Mouse (Mus musculus) neural tube, embryonic 14.5 days (tissue): ENCODE data around the gene Igfbp1. TPM values are rescaled to one million over a fixed set of nuclear protein-coding genes. Genes with fewer than 3 reads are reported as not detected.

Experiments used
- ATAC-seq: fragments of 200-750 bp; cut with Nextera tagmentation; 2 replicates; pipeline ENCODE4 v1.8.0; 2017; ENCODE audit warnings: low read depth, mild to moderate bottlenecking, moderate TSS enrichment, moderate library complexity
- H3K27ac ChIP-seq: fragments of 300-500 bp; sonication (generic); 2 replicates; pipeline ENCODE4 v1.5.1; 2014; ENCODE audit warnings: low read depth, mild to moderate bottlenecking, control low read depth, low read length, moderate library complexity, mixed read lengths
- H3K27me3 ChIP-seq: fragments of 300-500 bp; sonication (generic); 2 replicates; pipeline ENCODE4 v1.6.1; 2014; ENCODE audit warnings: low read length; ENCODE audit not compliant: control insufficient read depth, insufficient read depth
- H3K36me3 ChIP-seq: fragments of 300-500 bp; sonication (generic); 2 replicates; pipeline ENCODE4 v1.6.1; 2014; ENCODE audit warnings: low read length, mixed read lengths; ENCODE audit not compliant: control insufficient read depth, insufficient read depth
- H3K4me1 ChIP-seq: fragments of 300-500 bp; sonication (generic); 2 replicates; pipeline ENCODE4 v1.6.1; 2014; ENCODE audit warnings: low read length; ENCODE audit not compliant: control insufficient read depth, insufficient read depth
- H3K4me2 ChIP-seq: fragments of 300-500 bp; sonication (generic); 2 replicates; pipeline ENCODE4 v1.6.1; 2014; ENCODE audit warnings: mild to moderate bottlenecking, low read depth, low read length, control low read depth
- H3K4me3 ChIP-seq: fragments of 300-500 bp; sonication (generic); 2 replicates; pipeline ENCODE4 v1.5.1; 2014; ENCODE audit warnings: low read depth, low read length, control low read depth, mixed read lengths
- H3K9ac ChIP-seq: fragments of 300-500 bp; sonication (generic); replicated peaks from 2 replicates; pipeline ENCODE4 v1.6.1; 2014; ENCODE audit warnings: low read depth, mild to moderate bottlenecking, control low read depth, low read length, mixed read lengths
- H3K9me3 ChIP-seq: fragments of 300-500 bp; sonication (generic); 2 replicates; pipeline ENCODE4 v1.6.1; 2016; ENCODE audit warnings: low read length; ENCODE audit not compliant: control insufficient read depth
- WGBS: fragments of 180-500 bp; shearing (Covaris S2); extraction: QIAGEN DNeasy Blood & Tissue Kit; methylation state at CpG from one replicate; pipeline ENCODE4 v1.1.7; 2014; 5-methylcytosine and 5-hydroxymethylcytosine counted together
- polyA plus RNA-seq: library from polyadenylated mRNA; unstranded; fragments of >200 nt; fragmentation: Nextera tagmentation; extraction: Ambion mirVana; gene quantifications from 2 replicates; pipeline ENCODE4 v1.2.1, GENCODE M21; 2014

The Igfbp1 gene
- polyA plus RNA-seq, result 0.46 TPM in 1 of 2 replicates, not detected in the other

- Histone ChIP-seq H3K4me1 (no peaks in the 10 kb centered on the region), H3K4me2 (no peak within 1 kb of the TSS), H3K27ac (no peak within 1 kb of the TSS), H3K9ac (no peak within 1 kb of the TSS), H3K4me3 (no peak within 1 kb of the TSS), H3K9me3 (no peaks in the 10 kb centered on the region), H3K36me3 (no peaks in the 10 kb centered on the region), H3K27me3 (no peaks in the 10 kb centered on the region)
- ATAC-seq, result no peak
- 28% methylated on average over 12 of the region's 12 CpGs for WGBS
These were observed at the start of gene Igfbp1 for GRCm38 (mm10) chr11:7197491-7197941. Gene Igfbp1 (plus strand): TSS chr11:7197782.

DNA sequence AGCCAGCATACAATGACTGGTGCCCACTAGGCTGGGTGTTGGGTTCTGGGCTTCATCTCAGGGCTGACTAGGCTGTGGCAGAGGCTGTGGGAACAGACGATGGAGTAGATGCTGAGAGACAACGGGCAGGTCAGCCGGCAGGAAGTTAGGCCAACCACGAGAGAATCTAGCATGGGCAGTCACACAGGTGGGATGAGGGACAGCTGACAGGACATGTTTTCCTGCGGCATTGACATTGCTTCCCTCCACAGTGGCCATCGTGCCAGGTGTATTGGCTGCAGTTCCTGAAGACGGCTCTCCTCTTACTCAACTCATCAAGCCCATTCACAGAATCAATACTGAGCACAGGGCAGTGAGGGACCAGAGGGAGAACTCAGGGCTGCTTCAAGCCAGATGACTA, 49.6 kb upstream of the Igfbp1 start:
- Histone ChIP-seq H3K4me3 (no peak overlapping the region), H3K36me3 (0 out of 2 replicates have a peak, but pooled peaks cover 5% of the 10 kb centered on the region), H3K4me2 (no peak overlapping the region), H3K27ac (no peak overlapping the region), H3K4me1 (no peaks in the 10 kb centered on the region), H3K27me3 (no peaks in the 10 kb centered on the region), H3K9ac (no peak overlapping the region), H3K9me3 (no peaks in the 10 kb centered on the region)
- 96% methylated on average over 7 of the region's 7 CpGs for WGBS
- ATAC-seq, result no peak

DNA sequence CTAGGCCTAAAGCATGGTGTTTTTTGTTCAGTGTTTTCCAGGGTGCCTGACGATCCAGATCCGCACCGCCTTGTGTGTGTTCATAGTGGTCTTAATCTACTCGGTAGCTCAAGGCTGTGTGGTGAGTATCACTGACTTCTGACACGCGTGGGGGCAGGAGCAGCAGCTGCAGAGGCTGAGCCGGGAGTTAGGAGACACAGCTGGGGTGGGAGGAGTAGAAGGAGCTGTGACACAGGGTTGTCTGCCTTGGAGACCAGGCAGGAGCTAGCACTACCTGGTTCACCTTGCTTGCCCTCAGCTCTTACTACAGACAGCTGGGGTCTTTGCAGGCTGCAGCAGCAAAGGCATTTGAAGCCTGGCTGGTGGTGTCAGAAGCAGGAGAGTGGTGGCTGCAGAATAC, 48.1 kb upstream of the Igfbp1 start:
- H3K36me3 ChIP-seq, result 0 out of 2 replicates have a peak, but pooled peaks cover 5% of the 10 kb centered on the region
- no peaks in the 10 kb centered on the region for H3K4me1 ChIP-seq
- no peak overlapping the region for H3K4me3 ChIP-seq
- no peaks in the 10 kb centered on the region for H3K27me3 ChIP-seq
- ATAC-seq, result no peak
- no peak overlapping the region for H3K9ac ChIP-seq
- H3K9me3 ChIP-seq, result no peaks in the 10 kb centered on the region
- 74% methylated on average over 7 of the region's 7 CpGs for WGBS
- H3K27ac ChIP-seq, result no peak overlapping the region
- no peak overlapping the region for H3K4me2 ChIP-seq

GRCm38 (mm10) chr11:7150511-7150910, 47.1 kb upstream of the Igfbp1 start:
- H3K4me1 ChIP-seq, result no peaks in the 10 kb centered on the region
- no peak overlapping the region for H3K9ac ChIP-seq
- H3K36me3 ChIP-seq, result 0 out of 2 replicates have a peak, but pooled peaks cover 5% of the 10 kb centered on the region
- 0 out of 2 replicates have a peak, but pooled peaks have one; percentile 34 for ATAC-seq
- no peak overlapping the region for H3K27ac ChIP-seq
- H3K9me3 ChIP-seq, result no peaks in the 10 kb centered on the region
- no peak overlapping the region for H3K4me3 ChIP-seq
- 88% methylated on average over 8 of the region's 8 CpGs for WGBS
- no peak overlapping the region for H3K4me2 ChIP-seq
- no peaks in the 10 kb centered on the region for H3K27me3 ChIP-seq

GRCm38 (mm10) chr11:7152371-7152770, 45.2 kb upstream of the Igfbp1 start:
- Histone ChIP-seq H3K4me3 (no peak overlapping the region), H3K4me2 (no peak overlapping the region), H3K9me3 (no peaks in the 10 kb centered on the region), H3K27ac (no peak overlapping the region), H3K27me3 (no peaks in the 10 kb centered on the region), H3K36me3 (0 out of 2 replicates have a peak, but pooled peaks cover 5% of the 10 kb centered on the region), H3K4me1 (no peaks in the 10 kb centered on the region), H3K9ac (no peak overlapping the region)
- 94% methylated on average over 12 of the region's 12 CpGs for WGBS
- ATAC-seq, result no peak

- H3K4me2 ChIP-seq, result no peak overlapping the region
- ATAC-seq, result no peak
These were observed 44.5 kb upstream of the Igfbp1 start for GRCm38 (mm10) chr11:7153081-7153480.

DNA sequence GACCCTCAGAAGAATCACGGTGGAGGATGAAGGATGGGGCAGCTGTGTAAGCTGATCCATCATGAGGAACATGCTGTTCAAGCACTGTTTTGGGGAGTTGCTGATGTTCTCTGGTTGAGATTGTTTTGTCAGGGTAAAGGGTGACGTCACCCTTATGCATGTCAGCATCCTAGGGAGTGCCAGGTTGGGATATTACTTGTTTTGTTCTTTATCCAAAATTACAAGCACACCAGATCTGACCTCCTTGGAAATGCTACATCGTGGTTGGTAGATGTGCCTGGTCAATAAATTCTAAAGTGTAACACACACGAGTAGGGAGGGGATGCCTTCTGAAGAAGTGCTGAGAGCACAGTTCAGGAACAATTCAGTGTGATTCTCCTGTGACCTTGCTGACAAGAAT, 41.2 kb upstream of the Igfbp1 start:
- 69% methylated on average over 4 of the region's 4 CpGs for WGBS
- ATAC-seq, result no peak
- 0 out of 2 replicates have a peak, but pooled peaks cover 5% of the 10 kb centered on the region for H3K36me3 ChIP-seq
- H3K27me3 ChIP-seq, result no peaks in the 10 kb centered on the region
- no peak overlapping the region for H3K4me3 ChIP-seq
- no peak overlapping the region for H3K9ac ChIP-seq
- no peak overlapping the region for H3K4me2 ChIP-seq
- H3K4me1 ChIP-seq, result peaks cover 3% of the 10 kb centered on the region; the same call in 1 of the 2 replicates
- H3K9me3 ChIP-seq, result no peaks in the 10 kb centered on the region
- no peak overlapping the region for H3K27ac ChIP-seq

More at GRCm38 (mm10) chr11:7153081-7153480, 44.5 kb upstream of the Igfbp1 start:
- H3K27me3 ChIP-seq, result no peaks in the 10 kb centered on the region
- no peak overlapping the region for H3K27ac ChIP-seq
- WGBS, result 78% methylated on average over 8 of the region's 8 CpGs
- 0 out of 2 replicates have a peak, but pooled peaks cover 5% of the 10 kb centered on the region for H3K36me3 ChIP-seq
- no peaks in the 10 kb centered on the region for H3K9me3 ChIP-seq
- H3K4me3 ChIP-seq, result no peak overlapping the region
- no peak overlapping the region for H3K9ac ChIP-seq
- no peaks in the 10 kb centered on the region for H3K4me1 ChIP-seq

DNA sequence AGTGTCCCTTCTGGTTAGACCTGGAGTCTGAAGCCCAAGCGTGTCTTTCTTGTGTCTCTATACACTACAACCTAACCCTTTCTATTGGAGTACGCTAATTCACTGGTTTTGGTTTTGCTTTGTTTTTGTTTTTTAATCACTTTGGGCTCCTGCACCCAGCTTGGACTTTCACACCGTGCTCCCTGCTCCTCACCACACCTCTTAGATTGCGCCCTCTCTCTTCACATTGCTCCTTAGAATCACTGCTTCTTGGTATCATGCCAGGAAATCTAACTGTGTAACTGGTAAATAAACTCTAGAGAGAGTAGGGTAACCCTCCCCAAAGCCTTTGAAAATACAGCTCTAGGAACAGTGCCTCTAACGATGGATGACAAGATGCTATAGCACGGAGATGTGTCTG, 39.4 kb upstream of the Igfbp1 start:
- WGBS, result 94% methylated on average over 6 of the region's 6 CpGs
- Histone ChIP-seq H3K4me2 (no peak overlapping the region), H3K4me3 (no peak overlapping the region), H3K27ac (no peak overlapping the region), H3K36me3 (no peaks in the 10 kb centered on the region), H3K9me3 (no peaks in the 10 kb centered on the region), H3K27me3 (no peaks in the 10 kb centered on the region), H3K4me1 (peaks cover 3% of the 10 kb centered on the region; the same call in 1 of the 2 replicates), H3K9ac (no peak overlapping the region)
- no peak for ATAC-seq

DNA sequence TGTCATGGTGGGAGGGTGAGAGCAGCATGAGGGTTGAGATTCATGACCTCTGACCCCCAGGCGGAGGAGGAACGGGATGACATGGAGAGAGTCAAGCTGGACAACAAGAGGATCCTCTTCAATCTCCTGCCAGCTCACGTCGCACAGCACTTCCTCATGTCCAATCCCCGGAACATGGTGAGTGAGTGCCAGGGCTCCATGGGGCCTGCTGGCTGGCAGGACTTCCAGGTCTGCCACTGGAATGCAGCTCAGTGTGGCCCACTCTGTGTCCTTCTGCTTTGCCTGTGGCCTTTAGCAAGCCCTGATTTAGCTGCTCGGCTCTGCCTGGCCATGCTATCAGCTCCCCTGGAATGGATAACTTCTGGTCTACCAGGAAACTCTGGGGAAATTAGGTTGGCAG, 37.4 kb upstream of the Igfbp1 start:
- H3K9me3 ChIP-seq, result no peaks in the 10 kb centered on the region
- no peaks in the 10 kb centered on the region for H3K36me3 ChIP-seq
- ATAC-seq, result no peak
- peak overlapping the region; percentile 34 for H3K27ac ChIP-seq
- no peaks in the 10 kb centered on the region for H3K27me3 ChIP-seq
- H3K4me2 ChIP-seq, result no peak overlapping the region
- H3K4me1 ChIP-seq, result peaks cover 3% of the 10 kb centered on the region; the same call in 1 of the 2 replicates
- no peak overlapping the region for H3K4me3 ChIP-seq
- no peak overlapping the region for H3K9ac ChIP-seq
- 79% methylated on average over 6 of the region's 6 CpGs for WGBS
